Mouse (Mus musculus) urinary bladder, postnatal 14 days (tissue): Measurements from ENCODE around the gene Banp.

Source experiments
- DNase-seq: peaks from one replicate; pipeline ENCODE4 v3.0.0; 2021; ENCODE audit warnings: low spot score

Banp gene

DNA sequence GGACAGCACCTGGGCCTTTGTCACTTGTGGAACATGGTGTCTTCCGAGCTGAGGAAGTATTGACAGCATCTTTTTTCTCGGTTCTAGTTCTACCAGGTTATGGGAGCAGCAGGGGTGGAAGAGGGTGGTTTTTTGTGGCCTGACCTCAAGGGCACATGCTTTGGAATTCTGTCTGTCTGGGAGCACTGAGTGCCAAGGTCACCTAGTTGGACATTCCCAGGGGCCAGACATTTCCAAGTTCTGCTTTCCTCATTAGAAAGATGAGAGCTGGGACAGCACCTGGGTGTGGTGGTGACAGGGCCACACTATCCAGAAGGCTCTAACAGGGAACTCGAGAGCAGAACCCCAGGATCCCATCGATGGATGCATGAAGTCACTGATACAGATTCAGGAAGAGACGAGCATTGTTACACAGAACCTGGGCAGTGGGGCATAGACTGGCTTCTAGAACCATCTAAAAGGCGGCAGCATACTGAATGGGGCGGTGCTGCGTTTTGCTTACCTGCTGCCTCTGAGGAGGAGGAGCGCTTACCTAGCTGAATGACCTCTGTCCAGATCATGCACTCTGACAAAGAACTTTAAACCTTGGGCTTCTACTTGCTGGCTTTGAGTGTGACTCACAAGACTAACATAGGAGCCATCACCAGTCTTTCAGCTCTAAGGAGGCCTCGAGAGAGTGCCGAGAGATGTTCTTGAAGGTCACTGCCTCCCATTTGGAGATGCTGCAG is 31.4 kb downstream of the Banp start:
- DNase-seq, result no peak

DNA sequence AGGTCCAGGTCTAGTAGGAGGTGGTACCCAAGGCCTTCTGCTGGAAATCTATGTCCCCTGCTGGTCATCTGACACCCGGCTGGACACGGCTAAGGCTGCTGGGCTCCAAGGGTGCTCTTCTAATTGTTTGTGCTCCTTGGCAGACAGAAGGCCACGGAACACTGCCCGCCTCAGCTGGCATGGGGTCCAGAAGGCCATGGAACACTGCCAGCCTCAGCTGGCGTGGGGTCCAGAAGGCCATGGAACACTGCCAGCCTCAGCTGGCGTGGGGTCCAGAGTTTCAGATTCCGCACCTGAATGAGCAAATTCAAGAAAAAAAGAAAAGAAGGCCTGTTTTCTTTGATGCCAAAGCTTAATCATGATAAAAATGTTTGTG is 32.0 kb downstream of the Banp start:
- DNase-seq, result no peak

DNA sequence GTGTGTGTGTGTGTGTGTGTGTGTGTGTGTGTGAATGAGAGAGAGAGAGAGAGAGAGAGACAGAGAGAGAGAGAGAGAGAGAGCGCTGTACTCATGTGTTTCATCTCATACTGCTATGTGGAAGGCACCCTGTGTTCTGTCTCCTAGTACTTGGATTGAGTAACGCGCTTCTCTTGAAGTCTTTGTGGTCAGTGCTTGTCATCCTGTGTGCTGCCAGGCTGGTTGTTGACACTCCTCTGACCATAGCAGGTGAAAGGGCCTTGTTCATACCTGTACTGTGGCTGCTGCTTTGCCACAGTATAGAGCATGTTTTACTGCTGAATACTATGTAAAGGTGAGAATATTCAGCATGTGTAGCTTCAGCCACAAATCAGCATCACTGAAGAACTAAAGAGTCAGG is 36.1 kb downstream of the Banp start:
- no peak for DNase-seq

DNA sequence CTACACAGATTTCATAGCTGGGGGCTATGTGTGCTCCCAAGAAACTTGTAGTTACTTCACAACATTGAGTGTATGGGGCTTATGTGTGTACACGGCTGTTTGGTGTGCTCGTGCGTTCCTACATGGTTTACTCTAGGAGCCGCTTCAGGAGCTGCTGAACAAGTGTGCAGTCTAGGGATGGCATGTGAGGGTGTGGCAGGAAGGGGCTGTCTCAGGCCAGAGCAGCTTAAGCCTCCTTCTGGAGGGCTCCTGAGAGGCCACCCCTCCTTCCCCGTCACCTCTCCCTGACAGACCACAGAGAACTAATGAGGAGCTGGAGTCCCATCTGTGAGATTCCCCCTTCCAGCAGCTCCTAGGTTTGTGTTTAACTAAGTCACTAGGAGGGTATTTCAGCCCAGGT is 38.3 kb downstream of the Banp start:
- DNase-seq, result no peak

DNA sequence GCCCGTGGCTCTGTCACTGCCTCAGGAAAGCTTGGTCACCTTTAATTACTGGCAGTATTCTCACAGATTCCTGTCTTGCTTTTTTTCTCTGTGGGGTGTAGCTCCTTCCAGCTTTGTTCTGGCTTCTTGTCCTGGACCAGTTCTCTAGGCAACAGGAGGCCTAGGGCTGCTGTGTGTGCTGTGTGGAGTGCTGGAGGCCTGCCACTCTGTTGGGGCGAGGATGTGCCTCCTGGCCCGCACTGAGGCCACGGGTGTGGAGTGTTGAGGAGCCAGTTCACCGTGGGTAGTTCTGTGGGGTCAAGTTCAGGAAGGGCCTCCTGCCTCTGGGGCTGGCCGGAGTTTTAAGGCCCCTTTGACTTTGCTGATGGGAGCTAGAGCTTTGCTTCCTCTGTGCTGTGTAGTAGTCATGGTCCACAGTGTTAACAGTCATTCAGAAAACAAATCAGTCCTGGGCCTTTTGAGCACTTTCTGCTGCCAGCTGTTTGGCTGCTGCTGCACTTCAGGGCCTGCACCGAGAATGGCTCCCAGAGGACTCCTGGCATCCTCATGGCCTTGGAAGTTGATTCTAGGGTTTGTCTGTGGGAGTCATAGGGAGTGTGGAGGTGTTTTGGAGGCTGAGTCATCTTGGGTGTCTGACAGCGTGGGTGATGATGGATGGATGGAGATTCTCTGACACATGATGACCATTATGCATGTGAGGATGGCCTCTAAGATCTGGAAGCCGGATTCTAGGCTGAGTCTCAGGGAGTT is 41.1 kb downstream of the Banp start:
- DNase-seq, result no peak

DNA sequence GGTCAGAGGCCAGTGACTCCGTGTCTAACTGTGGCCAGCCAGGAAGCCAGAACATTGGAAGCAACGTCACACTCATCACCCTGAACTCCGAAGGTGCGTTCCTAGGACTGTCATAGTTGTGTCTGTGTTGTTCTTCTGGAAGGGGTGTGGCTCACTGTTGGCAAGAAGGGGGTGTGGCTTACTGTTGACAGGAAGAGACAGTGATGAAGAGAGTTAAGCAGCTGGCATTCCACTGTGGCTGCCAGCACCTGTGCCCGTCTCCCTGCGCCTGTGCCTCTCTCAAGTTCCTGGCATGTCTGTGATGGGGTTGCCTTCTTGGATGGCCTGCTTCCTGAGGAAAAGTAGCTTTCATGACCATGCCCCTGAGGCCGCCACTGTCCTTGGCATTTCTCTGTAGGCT is 42.1 kb downstream of the Banp start:
- no peak for DNase-seq

DNA sequence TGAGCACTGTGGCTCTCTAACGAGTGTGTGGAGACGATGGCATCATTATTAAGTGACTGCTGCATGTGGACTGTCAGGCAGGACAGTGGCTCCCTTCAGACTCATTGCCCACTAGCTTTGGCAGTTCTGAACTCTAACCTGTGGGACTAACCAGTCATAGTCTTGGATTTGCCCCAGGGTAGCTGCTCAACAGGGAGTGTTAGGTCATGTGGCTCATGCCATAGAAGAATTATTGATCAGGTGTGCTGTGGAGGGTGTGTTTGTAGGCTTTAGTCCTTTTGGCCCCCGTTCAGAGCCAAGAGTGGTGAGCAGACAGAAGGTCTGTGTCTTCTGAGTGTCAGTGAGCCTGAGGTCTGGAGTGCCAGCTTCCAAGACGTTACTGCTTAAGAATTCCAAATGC is 43.4 kb downstream of the Banp start:
- no peak for DNase-seq

DNA sequence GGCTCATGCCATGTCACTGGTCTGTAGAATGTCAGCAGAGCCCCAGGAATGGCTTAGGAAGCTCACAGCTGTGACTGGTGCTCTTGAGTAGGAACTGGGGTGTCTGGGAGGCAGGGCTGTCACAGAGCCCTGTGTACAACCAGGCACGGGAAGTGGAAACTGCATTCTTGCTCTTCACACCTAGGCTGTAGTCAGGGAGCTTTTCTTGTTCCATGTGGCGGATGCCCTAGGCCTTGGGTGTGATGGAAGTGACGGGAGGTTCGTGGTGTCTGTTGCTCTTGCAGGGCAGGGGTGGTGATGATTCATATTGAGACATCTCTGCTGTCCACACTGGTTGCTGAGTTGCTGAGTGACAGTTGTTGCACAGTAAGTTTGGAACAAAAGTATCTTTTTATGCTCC is 45.6 kb downstream of the Banp start:
- no peak for DNase-seq

DNA sequence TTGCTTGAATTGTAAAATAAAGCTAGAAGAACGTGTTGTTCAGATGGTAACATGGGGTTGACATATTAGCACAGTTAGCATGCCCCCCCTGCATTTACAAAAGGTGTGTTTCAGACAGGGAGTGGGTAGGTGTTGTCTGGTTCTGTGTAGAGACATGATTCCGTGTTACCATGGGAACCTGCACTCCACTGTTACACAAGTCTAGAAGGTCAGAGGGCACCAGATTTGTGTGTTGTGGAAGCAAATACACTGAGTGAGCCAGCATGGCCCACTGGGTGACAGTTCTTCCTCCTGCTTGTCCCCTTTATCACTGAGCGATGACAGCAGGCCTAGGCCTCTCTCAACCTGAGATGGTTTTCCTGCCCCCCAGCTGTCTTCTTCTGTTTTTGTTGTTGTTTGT is 46.3 kb downstream of the Banp start:
- no peak for DNase-seq

DNA sequence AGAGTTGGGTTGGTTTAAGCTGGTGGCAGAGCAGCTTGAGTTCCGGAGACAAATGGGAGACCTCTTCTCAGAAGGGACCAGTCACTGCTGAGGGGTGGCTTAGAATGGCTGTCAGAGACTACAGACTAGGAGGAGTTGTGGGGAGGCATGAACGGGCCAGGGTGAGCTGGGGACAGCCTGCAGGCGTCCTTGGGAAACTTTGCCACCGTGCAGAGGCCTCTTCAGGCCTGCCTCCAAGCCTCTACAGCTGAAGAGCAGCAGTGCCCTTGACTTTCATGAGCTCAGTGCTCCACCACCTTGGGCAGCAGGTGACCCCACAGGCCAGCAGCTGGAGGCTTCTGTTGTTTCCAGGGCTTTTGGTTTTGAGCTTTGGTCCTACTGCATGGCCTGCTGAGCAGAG is 49.1 kb downstream of the Banp start:
- DNase-seq, result no peak

DNA sequence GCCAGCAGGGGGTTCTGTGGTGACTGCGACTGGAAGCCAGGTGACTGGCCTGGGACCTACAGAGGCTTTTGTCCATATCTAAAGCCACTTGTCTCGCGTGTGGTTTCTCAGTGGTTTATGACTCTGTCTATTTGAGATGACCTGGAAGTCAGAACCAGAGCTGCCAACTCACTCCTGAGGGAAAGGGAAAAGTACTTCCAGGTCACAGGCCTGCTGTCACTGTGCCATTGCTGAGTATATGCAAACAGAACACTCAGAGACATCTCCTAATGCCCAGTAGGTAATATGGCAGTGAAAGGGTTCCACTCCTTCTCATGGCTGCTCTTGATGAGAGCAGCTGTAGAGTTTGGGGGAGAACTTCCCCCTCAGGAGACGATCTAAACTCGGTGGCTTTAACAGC is 49.7 kb downstream of the Banp start:
- DNase-seq, result no peak

DNA sequence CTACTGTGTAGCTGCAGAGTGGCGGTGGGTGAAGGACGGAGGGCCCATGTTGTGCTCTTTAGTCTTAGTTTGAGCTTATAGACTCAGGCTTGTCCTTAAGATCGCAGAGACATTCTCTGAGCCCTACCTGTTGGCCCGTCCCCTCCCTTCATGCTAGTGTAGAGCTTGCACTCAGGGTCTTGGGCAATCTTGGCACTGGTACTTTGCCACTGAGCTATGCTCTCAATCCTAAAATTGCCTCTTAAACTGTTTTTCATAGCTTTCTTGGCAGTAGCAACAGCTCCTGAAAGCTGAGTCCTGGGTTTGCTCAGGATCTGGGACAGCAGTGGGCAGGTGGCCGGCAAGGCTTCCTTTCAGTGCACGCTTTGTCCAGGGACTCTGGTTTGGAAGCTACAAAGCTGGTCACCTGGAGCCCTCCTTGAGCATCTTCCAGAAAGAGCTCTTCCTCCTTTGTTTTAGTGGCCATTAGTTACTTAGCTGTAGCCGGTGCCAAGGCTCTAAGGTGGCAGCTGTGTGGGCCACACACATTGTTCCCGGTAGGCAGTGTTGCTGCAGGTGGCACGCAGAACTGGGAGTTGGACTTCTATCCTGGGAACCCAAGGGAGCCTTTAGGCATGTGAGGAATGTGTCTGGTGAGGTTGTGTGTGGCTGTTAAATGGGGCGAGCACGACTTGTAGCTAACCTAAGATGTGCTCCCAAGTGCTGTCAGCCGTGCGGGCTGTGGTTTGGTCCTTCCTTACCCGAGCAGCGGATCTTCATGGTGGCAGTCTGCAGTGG is 52.0 kb downstream of the Banp start:
- no peak for DNase-seq

DNA sequence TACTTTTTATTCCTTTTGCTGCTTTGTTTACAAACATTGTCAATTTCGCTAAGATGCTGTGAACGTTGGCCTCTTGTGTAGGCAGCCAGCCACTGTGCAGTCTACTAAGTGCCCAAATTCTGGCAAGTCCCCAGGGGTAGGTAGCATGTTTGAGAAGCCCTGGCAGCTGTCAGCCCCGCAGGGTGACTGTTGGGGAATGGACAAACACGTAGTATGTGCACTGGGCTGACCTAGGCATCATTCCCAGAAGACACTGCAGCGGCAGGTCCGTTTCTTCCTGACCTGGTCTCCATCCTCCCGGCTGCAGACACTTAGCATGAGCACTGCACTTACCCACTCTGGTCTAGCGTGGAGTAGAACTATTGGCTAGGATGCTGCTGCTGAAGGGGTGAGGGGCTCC is 54.1 kb downstream of the Banp start:
- no peak for DNase-seq

DNA sequence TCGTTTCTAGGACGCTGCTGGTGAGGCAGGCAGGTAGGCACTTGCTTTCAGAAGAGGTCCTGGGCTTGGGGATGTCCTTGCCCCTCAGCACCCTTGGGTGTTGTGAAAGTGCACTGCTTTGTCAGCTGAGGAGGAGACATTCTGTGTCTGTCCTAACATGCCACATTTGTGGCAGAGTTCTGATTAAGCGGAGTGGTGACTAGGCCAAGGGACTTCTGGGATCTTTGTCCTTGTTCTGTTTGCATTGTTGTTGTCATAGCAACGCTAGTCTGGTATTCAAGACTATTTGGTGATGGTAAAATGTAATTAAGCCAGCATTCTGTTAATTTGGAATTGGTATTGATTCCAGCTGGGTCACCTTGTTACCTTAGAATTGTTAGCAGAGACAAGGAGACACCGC is 54.6 kb downstream of the Banp start:
- no peak for DNase-seq

DNA sequence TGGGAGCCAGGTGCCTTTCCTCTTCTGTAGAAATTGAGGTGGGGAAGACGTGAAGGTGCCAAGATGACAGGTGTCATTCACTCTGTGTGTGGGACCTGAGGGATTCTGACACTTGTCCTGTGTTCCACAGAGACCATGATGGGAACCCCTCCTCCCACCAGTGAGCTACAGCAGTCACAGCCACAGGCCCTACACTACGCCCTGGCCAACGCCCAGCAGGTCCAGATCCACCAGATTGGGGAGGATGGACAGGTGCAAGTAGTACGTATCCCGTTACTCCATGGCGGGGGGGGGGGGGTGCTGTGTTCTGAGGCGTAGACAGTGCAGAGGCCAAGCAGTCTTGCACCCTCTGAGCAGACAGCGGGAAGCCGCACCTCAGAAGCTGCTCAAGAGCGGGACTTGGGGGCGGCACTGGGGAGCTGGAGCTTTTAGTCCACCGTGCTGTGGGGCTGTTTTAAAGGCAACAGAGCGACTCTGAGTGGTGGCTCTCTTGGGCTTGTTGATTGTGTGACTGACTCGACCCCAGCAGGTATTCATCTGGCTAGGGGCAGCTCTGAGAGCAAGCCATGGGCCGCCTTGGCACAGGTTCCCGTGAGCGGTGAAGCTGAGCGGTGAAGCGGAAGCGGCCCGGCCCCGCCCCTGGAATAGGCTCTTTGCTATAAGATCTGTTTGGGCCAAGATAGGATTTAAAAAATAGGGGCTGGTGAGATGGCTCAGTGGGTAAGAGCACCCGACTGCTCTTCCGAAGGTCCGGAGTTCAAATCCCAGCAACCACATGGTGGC is 56.1 kb downstream of the Banp start:
- no peak for DNase-seq

DNA sequence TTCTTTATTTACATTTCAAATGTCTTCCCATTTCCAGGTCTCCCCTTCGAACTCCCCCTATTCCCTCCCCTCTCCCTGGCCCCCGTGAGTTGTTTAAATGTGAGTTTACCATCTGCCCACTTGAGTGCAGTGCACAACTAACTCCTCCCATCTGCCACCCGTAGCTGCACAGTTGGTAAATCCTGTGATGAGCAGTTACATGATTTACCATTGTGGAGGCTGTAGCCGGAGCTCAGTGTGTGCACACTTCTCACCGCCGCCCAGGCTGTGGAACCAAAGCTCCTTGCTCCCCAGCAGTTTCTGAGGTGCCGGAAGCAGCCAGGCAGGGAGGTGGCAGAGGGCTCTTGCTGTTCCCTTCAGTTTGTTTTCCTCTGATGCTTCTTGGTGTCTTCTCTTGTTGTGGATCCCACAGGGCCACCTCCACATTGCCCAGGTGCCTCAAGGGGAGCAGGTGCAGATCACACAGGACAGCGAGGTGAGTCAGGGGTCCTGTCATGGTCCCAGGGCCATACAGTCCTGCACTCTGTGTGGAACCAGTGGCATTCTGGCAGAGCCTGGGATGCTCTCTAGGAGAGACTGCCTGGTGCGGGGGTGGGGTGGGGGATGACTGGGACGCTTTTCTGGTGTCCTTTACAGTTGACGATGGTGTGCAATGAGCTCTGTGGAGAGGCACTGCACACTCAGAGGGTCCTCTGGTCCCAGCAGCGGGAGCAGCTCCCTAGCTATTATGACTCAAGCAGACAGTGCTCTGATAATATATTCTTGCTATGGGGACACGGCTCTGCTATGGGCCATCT is 57.3 kb downstream of the Banp start:
- DNase-seq, result no peak

DNA sequence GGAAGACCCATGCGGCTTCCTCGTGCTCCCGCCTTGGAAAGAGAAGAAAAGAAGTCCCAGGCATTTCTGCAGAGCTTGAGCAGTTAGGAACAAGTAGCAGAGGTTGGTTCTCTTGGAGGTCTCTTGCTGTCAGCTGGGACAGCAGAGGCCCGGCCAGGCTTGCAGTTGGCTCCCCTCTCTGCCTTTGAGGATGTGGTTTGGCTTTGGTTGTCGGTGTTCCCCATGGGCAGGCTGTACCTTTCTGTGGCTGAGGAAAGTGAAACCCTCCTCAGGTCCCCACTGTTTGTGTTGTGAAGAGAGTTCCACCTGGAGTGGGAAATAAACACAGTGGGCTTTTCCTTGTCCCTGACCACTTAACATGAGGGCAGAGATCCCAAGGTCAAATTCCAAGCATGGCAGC is 58.8 kb downstream of the Banp start:
- DNase-seq, result no peak

DNA sequence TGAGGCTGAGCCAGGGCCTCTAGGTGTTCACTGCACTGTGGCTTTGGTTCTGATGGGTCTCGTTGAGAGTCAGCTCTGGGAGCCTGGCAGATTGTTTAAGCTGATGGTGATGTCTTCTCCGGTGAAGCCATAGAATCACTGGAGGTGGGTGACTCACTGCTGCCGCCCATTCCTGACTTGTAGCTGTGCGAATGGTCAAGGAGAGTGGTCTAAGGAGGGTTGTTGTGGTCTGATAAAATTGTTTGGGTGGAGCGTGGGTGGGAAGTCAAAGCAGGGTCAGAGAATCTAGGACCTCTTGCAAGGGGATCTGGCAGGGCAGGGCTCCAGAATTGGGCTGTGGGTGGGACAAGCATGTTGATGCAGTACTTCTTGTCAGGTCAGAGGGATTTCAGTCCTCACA is 61.1 kb downstream of the Banp start:
- DNase-seq, result no peak

DNA sequence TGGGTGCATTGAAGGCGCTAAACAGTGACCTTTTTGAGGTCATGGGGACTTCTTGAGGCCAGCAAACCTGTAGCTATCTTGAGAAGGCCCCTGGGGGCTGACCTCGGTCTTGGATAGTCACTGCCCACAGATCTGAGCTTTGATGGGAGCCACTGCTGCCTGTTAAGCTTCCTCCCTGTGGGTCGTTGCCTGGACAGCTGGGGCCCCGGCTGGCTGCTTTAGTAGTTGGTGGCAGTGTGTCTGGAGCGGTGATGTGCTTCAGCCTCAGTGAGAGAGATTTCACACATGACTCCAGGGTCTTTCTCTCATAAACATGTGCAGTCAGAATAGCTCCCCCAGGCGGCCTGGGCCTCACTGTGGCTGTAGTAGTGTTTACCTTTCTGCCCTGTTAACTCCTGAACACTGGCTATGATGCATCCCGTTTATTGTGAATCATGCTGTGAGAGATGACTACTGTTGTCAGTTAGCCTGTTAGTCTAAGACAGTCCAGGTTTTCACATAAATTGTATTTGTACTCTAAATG is 61.6 kb downstream of the Banp start:
- no peak for DNase-seq

DNA sequence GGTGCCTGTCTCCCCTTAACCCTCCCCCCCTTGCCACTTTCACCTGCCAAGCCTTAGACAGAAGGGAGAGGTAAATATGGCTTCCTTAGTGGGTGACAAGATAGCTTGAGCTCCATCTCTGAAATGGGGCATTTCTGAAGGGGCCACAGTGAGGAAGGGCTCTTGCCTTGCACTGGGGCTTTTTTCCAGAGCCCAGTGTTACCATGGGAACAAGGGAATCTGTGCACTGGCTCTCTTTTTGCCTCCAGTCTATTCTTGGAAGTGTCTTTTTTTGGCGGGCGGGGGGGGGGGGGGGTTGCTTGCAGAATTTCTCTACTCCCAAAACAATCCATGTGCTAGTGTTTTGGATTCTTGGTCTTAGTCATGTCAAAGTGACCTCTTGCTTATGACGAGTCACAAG is 65.1 kb downstream of the Banp start:
- no peak for DNase-seq

DNA sequence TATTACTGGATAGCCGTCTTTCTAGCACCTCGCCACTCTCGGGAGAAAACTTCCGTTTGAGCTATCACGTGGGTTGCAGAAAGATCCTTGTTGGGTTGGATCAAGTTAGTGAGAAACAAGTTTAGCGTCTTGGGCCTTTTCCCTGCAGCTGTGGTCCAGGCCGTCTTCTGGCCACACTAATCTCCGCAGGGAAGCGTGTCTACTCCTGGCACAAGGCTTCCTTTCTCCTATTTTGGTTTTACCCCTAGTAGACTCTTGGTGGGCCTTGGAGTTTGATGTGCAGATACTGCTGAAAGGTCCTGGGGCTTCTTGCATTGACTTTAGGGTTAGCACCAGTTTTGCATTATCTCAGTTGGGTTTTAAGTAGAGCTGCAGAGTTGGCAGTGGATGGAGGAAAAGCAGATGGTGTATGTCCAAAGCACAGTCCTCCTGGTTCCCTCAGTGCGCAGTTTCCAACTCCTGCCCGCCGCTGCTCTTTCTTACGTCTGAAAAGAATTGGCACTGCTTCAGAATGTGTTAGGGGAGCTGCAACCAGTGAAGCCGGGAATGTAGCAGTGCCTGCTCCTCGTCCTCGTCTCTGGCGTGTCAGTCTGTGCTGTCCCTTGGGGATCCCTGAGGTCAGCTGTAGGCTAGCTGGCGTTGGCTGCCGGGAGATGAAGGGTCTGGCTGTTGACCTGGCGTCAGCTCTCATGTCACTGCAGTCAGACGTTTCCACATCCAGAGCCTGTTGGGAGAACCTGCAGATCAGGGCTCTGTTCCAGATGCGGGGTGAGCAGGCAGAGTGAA is 68.7 kb downstream of the Banp start:
- DNase-seq, result no peak
